8 mouse cellular contexts compared by ENCODE assay signal in the genomic region with DNA sequence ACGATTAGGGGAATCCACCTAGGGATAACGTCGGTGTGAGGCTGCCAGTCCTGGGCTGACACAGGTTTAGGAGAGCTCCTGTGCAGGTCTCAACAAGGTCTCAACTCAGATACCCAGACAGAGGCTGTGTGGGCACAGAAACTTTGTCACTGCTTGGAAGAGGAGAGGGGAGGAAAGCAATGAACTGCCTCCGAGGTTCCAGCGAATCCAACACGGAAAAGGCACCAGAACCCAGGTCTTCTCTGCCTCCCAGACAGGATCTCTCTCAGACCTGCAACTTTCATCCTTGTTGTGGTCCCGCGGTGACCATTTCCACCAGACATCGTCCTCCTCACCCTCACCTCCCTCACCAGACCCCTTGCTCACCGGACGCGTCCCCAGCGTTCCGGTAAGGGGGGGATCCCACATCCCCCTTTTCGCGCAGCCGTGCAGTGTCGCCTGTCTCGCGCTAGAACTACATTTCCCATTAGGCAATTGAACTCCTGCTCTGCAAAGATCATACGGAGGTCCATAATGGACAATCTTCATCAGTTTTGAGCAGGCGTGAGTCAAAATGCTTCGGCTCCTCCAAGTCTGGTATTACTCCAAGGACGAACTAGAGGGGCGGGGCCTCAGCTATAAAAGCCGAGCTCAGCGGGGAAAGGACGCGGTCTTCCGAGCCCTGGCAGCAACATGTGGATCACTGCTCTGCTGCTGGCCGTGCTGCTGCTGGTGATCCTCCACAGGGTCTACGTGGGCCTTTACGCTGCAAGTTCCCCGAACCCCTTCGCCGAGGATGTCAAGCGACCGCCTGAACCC. TPM values are rescaled to one million over a fixed set of nuclear protein-coding genes. Genes with fewer than 3 reads are reported as not detected.
A peak's percentile ranks its signal among the peaks of the same experiment; 100 is the strongest.
DNase-seq lines count a peak whose midpoint lies in the region; ATAC-seq and TF ChIP-seq lines count a peak whose summit lies in the region.

A gene (minus strand): TSS at position 458 of the 798 bp plus-strand sequence.
A gene (plus strand): TSS at position 520 of the 798 bp plus-strand sequence.

- intact Hi-C loops in heart, postnatal 25 days (cut with DNase I): loop anchor here (2.0 kb wide), 1 partner anchor 27 kb away; no protein-coding TSS in a partner anchor

- H3K9ac ChIP-seq in ES-E14 (ENCODE audit: insufficient read depth, low read depth, low read length, poor library complexity, severe bottlenecking): peak within 1 kb of the TSS; percentile 81
- peak within 1 kb of the TSS; percentile 76 for H3K9ac ChIP-seq in forebrain, embryonic 15.5 days (replicated peaks)

- H3K9me3 ChIP-seq in ES-E14 (ENCODE audit: control insufficient read depth, insufficient read depth, low read depth, low read length): no peaks in the 10 kb centered on the region
- no peaks in the 10 kb centered on the region for H3K9me3 ChIP-seq in forebrain, embryonic 15.5 days

- no peaks in the 10 kb centered on the region for H3K36me3 ChIP-seq in ES-E14 (ENCODE audit: control insufficient read depth, insufficient read depth, low read length, poor library complexity, severe bottlenecking)
- H3K36me3 ChIP-seq in forebrain, embryonic 15.5 days: no peaks in the 10 kb centered on the region

- DNase-seq in ES-E14 (ENCODE audit: low read depth, low spot score): peak; percentile 95
- peak; percentile 90 for DNase-seq in cerebellum, adult 11-12 months
- DNase-seq in heart, postnatal 25 days (ENCODE audit: low spot score): peak; percentile 89
- DNase-seq in layer of hippocampus, adult 18-20 months (ENCODE audit: low spot score in 2 of 2): peak; percentile 87 to 97
- DNase-seq in lung, adult 2 months: peak; percentile 91
- peak; percentile 77 to 89 for DNase-seq in thymus, adult 18-20 months

- under 1% methylated on average over 38 of the region's 38 CpGs for WGBS in forebrain, embryonic 15.5 days
- 1% methylated on average over 38 of the region's 38 CpGs for WGBS in lung, adult 2 months

- TF ChIP-seq POLR2A in lung, adult 2 months (IDR thresholded peaks at IDR 0.05; ENCODE audit: borderline replicate concordance, extremely low read depth, low read depth, low read length): peak; percentile 97

- in situ Hi-C loops in ES-E14 (cut with MboI; ENCODE audit: low sequenced_read_pairs in 2 of 2, unreplicated experiment in 2 of 2): no loop called here

- H3K4me1 ChIP-seq in ES-E14 (ENCODE audit: control insufficient read depth in 2 of 2, insufficient read depth in 2 of 2, low read length in 2 of 2, poor library complexity in 1 of 2): peaks cover 0 to 2% of the 10 kb centered on the region in 2 experiments; a peak in 1 of 4 replicates
- H3K4me1 ChIP-seq in forebrain, embryonic 15.5 days: peaks cover 19% of the 10 kb centered on the region
- peaks cover 6% of the 10 kb centered on the region; the same call in 1 of the 2 replicates for H3K4me1 ChIP-seq in lung, adult 2 months (ENCODE audit: control insufficient read depth, insufficient read depth, low read length)

- peak within 1 kb of the TSS; percentile 64 to 89 for H3K4me3 ChIP-seq in ES-E14 (ENCODE audit: insufficient read depth in 1 of 2, low read depth in 1 of 2, low read length in 2 of 2, poor library complexity in 1 of 2, severe bottlenecking in 1 of 2)
- peak within 1 kb of the TSS; percentile 74 for H3K4me3 ChIP-seq in forebrain, embryonic 15.5 days
- H3K4me3 ChIP-seq in lung, adult 2 months (replicated peaks; ENCODE audit: extremely low read depth, low read depth, low read length): peak within 1 kb of the TSS; percentile 99

- no peaks in the 10 kb centered on the region for H3K27me3 ChIP-seq in forebrain, embryonic 15.5 days

- TF ChIP-seq CTCF in lung, adult 2 months (IDR thresholded peaks at IDR 0.05; ENCODE audit: insufficient read depth, low read length): no peak

- ATAC-seq in forebrain, embryonic 15.5 days (replicated peaks): peak; percentile 94
- peak; percentile 66 for ATAC-seq in neutrophil, adult 5-6 weeks (ENCODE audit: extremely low read depth, insufficient number of reproducible peaks, low FRiP score, poor library complexity, severe bottlenecking)

- H3K27ac ChIP-seq in ES-E14 (ENCODE audit: insufficient read depth, low read depth, low read length, poor library complexity, severe bottlenecking): no peak within 1 kb of the TSS
- peak within 1 kb of the TSS; percentile 69 for H3K27ac ChIP-seq in forebrain, embryonic 15.5 days (replicated peaks)

- peak within 1 kb of the TSS; percentile 83 for H3K4me2 ChIP-seq in forebrain, embryonic 15.5 days (replicated peaks)

TF ChIP-seq in ES-E14, 5 proteins besides CTCF, POLR2A, EP300 and RAD21:
- TF ChIP-seq HCFC1 (IDR thresholded peaks at IDR 0.05; ENCODE audit: borderline replicate concordance, insufficient read depth, low read length) (peak; percentile 99), ZC3H11A (IDR thresholded peaks at IDR 0.05; ENCODE audit: borderline replicate concordance, low read depth, low read length) (no peak)
TF ChIP-seq in ES-E14: peak in this region for 1.

RNA-seq across cellular contexts. Expression of the first gene that starts in this region (rescaled TPM):
- total RNA-seq in ES-E14 (2012; rRNA removed): 4.3 and 4.8 TPM in 2 replicates
- polyA plus RNA-seq in forebrain, embryonic 15.5 days (2015; fragmentation: Nextera tagmentation; extraction: Ambion mirVana): 15.6 and 16.0 TPM in 2 replicates
- 10 to 100 TPM; 11.3 to 19.8 TPM for total RNA-seq in heart, postnatal 25 days (2021)
- 10 to 100 TPM; 24.5 to 24.8 TPM for total RNA-seq in layer of hippocampus, adult 18-20 months (2021)
- polyA plus RNA-seq in lung, adult 2 months (2012; rRNA removed): 17.6 and 24.2 TPM in 2 replicates
- 8.7 and 10.5 TPM in 2 replicates for total RNA-seq in neutrophil, adult 5-6 weeks (2017)

RNA-seq across cellular contexts. Expression of the second gene that starts in this region (rescaled TPM):
- 20.2 and 39.6 TPM in 2 replicates for total RNA-seq in ES-E14 (2012; rRNA removed)
- 4.1 and 5.3 TPM in 2 replicates for polyA plus RNA-seq in forebrain, embryonic 15.5 days (2015; fragmentation: Nextera tagmentation; extraction: Ambion mirVana)
- 100 to 1,000 TPM; 155 to 157 TPM for total RNA-seq in heart, postnatal 25 days (2021)
- total RNA-seq in layer of hippocampus, adult 18-20 months (2021): 10 to 100 TPM; 64.3 to 76.9 TPM
- polyA plus RNA-seq in lung, adult 2 months (2012; rRNA removed): 27.7 and 38.8 TPM in 2 replicates
- 1.2 and 1.5 TPM in 2 replicates for total RNA-seq in neutrophil, adult 5-6 weeks (2017)
